Mouse (Mus musculus): Measurements from ENCODE around the gene Casz1.

GRCm38 (mm10) chr4:148962096-148962495 lies 157.9 kb downstream of the Casz1 start:
- TF ChIP-seq POLR2A (IDR thresholded peaks at IDR 0.05; ENCODE audit: borderline replicate concordance, low read depth, low read length) (no peak), CTCF (IDR thresholded peaks at IDR 0.05; ENCODE audit: low read depth, low read length) (no peak)
